Mouse (Mus musculus) lung, postnatal 14 days (tissue): Measurements from ENCODE around the gene Pdpk1.

Source experiments
- DNase-seq: peaks from one replicate; pipeline ENCODE4 v3.0.0; 2021

Pdpk1 gene

GRCm38 (mm10) chr17:24150824-24151223 is at the start of gene Pdpk1:
Pdpk1 (minus strand) TSS chr17:24150924.
- DNase-seq, result no peak

DNA sequence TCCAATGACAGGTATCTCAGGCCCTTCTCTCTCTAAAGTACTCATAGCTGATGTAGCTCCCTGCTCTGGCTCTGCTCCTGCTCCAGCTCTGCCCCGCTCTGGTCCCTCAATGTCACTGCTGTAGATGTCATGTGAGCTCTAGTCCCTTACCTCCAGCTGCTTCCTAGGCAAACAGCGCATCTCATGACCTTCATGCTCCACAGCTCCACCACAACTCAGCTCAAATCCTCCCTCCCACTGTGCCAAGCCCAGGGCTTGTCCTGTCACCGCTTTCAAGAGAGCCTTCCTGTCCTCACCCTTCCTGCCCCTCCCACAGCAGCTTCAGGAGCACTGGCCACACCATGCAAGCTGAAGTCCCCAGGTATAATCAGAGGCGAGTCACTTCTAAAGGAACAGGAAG is 49.0 kb upstream of the Pdpk1 start:
- DNase-seq, result no peak

DNA sequence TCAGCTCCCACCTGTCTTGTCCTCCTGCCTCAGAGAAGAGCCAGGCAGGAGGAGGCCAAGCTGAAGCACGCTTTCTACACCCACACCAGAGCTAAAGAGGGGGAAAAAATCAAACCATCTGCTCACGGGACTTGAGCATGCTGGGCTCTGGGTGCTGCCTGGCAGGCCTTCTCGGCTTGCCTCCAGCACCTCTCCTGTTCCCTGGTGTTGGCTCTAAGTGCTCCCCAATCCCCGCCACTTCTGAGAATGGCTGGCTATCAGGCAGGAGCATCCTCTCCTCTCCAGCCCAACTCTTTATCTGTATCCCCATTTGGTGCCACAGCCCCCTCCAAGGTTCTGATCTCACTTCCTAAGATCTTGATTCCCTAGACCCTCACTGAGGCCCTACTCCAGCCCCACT is 48.5 kb upstream of the Pdpk1 start:
- DNase-seq, result no peak

DNA sequence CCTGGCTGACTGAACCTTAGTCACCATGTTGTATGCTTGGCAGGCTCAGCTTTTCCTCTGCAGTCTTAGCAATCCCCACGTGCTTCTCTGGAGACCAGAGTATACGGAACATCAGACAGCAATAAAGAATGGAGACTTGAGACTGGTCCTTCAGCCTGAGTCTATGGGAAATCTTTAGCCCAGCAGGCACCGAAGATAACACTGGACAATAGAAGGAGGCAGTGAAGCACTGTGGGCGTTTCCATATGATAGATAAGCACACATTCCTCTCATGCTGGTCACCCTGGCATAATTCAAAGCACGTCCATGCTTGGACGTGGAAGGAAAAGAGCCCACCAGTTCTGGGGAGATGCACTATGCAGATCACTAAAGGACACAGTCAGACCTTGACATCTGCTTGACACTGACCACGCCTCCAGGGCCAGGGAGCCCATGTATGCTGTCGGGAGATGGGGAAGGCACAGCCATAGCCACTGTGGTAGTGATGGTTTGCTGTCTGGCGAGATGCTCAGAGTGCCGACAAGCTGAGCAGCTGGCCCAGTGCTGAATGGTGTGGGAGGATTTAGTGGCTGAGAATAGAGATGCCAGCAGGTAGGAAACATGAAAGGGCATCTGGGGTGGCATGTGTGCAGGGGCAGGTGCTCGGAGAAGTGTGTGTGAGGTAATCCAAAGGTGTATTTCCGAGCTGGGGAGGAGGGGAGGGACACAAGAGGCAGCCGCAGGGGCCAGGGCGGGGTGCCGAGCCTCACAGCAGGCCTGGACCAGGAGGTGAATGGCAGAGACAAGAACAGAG is 46.5 kb upstream of the Pdpk1 start:
- DNase-seq, result no peak

GRCm38 (mm10) chr17:24195349-24195748 is 44.6 kb upstream of the Pdpk1 start:
- DNase-seq, result no peak

- no peak for DNase-seq
These were observed 43.0 kb upstream of the Pdpk1 start for GRCm38 (mm10) chr17:24193769-24194168.

GRCm38 (mm10) chr17:24193268-24193667 is 42.5 kb upstream of the Pdpk1 start:
- DNase-seq, result no peak

DNA sequence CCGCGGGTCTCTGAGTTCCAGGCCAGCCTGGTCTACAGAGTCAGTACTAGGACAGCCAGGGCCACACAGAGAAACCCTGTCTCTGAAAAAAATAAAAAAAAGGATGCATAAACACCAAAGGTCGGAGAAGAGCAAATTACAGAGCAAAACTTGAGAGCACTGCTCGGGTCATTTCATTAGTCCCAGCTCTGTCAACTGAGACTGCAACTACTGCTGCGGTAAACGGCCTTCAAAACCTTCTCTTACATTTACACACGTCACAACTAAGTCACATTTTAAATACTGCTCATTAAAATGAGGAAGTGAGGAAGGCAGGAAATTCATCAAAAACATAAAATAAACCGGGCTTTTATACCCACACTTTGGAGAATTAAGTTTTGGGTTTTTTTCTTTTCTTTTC is 42.1 kb upstream of the Pdpk1 start:
- DNase-seq, result no peak

DNA sequence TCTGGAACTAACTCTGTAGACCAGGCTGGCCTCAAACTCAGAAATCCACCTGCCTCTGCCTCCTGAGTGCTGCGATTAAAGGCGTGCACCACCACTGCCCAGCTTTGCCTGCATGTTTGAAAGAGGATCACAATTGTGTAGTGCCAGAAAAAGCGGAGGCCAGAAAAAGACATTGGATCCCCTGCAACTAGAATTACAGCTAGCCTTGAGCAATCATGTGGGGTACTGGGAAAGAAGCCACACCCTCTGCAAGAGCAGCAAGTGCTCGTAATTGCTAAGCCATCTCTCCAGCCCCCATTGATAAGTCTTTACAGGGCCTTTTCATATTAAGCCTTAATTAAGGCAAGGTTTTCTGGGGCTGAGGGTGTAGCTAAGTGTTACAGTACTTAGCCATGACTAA is 40.8 kb upstream of the Pdpk1 start:
- no peak for DNase-seq

- DNase-seq, result no peak
These were observed 40.2 kb upstream of the Pdpk1 start for GRCm38 (mm10) chr17:24190934-24191333.

- DNase-seq, result no peak
These were observed 23.5 kb upstream of the Pdpk1 start for GRCm38 (mm10) chr17:24174259-24174658.

- peak; percentile 78 for DNase-seq
These were observed 22.7 kb upstream of the Pdpk1 start for GRCm38 (mm10) chr17:24173423-24173822.

DNA sequence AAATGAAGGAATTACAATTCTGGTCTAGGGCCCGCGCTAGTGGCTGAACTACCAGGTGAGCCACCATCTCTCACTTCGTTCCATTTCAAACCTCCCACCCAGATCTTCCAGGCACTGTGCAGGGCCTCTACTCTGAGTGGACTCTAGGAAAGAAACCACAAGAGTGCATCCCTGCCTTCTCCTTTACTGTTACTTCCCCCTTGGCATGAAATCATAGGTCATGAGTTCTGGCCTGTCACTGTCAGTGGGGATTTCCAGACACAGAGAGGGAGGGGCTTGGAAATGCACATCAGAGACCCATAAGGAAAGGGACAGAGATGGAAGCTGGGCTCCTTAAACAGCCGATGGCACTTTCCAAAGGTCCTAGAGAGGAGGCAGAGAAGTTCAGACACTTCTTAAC is 21.0 kb upstream of the Pdpk1 start:
- DNase-seq, result no peak

DNA sequence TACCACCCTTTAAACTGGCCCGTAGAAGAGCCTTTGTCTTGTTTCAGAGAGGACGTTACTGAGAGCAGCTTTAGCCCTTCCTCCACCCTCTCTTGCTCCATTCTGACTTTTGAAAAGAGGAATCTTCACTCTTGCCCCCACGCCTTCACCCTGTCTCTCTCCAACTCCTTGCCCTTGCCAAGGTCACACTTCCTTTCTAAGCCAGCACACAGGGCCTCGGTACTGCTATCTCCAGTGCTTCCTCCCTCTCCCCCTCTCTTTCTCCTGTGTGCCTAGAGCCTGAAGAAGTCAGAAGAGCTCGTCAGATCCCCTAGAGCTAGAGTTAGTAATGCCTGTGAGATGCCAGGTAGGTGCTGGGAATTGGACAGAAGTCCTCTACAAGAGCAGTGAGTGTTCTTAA is 20.0 kb upstream of the Pdpk1 start:
- no peak for DNase-seq

DNA sequence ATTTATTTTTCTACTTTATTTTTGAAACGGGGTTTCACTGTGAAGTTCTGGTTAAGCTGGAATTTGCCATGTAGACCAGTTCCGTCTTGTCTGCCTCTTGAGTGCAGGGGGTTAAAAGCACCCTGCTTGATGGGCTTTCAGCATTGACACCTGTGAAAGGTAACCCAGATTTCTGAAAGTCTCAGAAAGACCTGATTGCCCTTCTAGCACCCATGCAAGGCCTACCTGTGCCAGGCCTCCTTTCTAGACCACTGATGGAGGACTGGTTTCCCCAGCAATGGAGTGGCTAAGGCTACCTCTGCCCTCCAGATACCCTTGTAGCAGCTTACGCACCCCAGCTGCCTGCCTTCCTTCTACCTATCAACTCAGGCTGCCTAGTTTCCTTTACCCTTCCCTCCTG is 19.4 kb upstream of the Pdpk1 start:
- DNase-seq, result no peak

GRCm38 (mm10) chr17:24169317-24170065 is 18.8 kb upstream of the Pdpk1 start, which contains the start of gene Atp6v0c:
Atp6v0c (minus strand) TSS chr17:24169702.
- peak; percentile 96 for DNase-seq

DNA sequence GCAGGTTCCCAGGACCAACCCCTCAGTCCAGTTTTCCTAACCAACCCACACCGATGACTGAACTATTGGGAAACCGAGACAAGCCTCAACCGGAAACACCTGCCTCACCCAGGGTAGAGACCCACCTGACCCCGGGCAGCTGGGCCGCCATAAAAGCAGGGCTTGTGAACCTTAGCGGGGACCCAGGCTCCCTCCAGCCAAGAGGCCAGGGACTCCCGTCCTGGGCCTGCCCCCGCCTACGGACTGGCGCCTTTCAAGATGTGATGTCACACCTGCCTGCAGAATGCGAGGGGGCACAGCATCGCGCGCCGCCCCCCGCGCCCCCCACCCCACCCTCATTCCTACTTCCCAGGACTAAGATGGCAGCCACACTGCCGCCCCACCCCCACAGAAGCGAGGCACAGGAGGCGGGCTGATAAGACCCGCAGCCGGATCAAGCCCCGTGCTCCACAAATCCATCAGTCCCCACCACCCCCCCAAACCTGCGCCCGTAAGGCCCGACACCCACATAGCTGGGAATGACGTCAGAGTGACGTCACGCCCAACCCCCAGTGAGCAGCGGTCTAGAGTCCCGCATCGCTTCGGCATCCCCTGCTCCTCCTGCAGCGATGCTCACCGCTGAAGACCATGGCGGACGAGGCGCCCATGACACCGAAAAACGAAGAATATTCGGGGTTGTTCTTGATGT is 18.0 kb upstream of the Pdpk1 start:
- DNase-seq, result peak; percentile 64

DNA sequence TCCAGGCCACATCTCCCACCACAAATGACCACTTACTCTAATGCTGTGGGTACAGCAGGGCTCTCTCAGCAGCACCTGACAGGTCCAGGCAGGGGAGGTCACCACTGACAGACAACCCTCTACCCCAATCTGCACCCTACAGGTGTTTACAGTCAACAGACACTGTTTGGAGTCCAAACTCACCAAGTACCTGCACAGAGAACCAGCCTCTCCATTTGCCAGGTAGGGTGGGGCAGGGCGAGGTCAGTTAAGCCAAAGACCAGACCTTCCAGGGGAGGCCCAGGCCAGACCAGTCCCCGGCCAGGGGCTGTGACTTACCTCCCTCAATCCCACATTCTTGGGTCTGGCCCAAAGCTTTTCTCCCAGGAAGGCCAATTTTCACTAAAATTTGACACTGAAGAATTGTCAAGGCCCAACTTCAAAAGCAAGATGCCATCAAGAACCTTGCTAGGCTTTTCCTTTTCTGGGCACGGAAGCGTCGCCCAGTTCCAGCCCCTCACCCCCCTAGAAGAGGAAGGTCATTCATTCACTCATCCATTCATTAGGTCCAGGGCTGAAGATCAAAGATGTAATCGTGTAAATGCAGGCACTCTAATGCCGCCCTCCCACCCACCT is 17.3 kb upstream of the Pdpk1 start:
- no peak for DNase-seq

GRCm38 (mm10) chr17:24167120-24167519 is 16.4 kb upstream of the Pdpk1 start:
- DNase-seq, result no peak

DNA sequence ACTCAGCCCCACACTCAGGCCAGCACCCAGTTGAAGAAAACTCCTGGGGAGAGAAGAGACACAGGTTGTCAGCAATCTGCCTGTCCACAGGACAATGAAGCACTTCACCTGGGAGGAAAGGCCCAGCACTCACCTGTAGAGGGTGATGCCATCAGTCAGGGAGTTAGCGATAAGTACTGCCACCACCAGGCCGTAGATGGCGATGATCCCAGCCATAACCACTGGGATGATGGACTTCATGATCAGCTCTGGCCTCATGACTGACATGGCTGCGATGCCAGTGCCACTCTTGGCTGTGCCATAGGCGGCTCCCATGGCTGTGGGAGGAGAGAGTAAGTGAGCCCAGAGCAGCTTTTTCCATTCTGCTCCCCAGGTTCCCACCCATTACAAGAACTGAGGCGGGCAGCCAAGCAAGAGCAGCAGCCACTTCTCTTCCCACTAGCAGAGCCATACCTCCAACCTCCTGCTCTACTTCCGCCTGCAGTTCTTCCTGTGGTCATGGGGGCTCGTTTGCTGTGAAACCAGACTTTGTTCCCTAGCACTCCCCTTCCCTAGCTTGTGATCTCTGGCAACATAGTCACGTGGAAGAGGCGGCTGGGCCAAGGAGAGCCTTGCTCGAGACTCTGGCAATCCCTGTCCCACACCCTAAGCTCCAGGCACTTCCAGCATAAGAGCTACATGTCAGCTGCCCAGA is 14.0 kb upstream of the Pdpk1 start:
- DNase-seq, result no peak

- peak; percentile 97 for DNase-seq
These were observed 12.6 kb upstream of the Pdpk1 start, which contains the start of gene Amdhd2 for GRCm38 (mm10) chr17:24163176-24163962. Amdhd2 (minus strand) TSS chr17:24163766.
